Mouse (Mus musculus) midbrain, embryonic 10.5 days (tissue): ENCODE measurements around the gene Tmem41a. TPM values are rescaled to one million over a fixed set of nuclear protein-coding genes. Genes with fewer than 3 reads are reported as not detected.
"Not testable (repeated sequence)": the region's sequence is repeated elsewhere in the genome, so short reads cannot be mapped to it uniquely, and the experiment has no call there.

Experiments used
- DNase-seq: peaks from one replicate; pipeline ENCODE4 v3.0.0-alpha.2; 2017; ENCODE audit warnings: low spot score
- H3K27ac ChIP-seq: fragments of 300-500 bp; sonication (generic); replicated peaks from 2 replicates; pipeline ENCODE4 v1.5.1; 2016; ENCODE audit warnings: mild to moderate bottlenecking
- H3K27me3 ChIP-seq: fragments of 300-500 bp; sonication (generic); 2 replicates; pipeline ENCODE4 v1.6.1; 2016; ENCODE audit warnings: low read depth, mild to moderate bottlenecking; ENCODE audit not compliant: poor library complexity, severe bottlenecking
- H3K36me3 ChIP-seq: fragments of 300-500 bp; sonication (generic); 2 replicates; pipeline ENCODE4 v1.6.1; 2016; ENCODE audit warnings: mild to moderate bottlenecking, moderate library complexity
- H3K4me1 ChIP-seq: fragments of 300-500 bp; sonication (generic); 2 replicates; pipeline ENCODE4 v1.6.1; 2016
- H3K4me3 ChIP-seq: fragments of 300-500 bp; sonication (generic); 2 replicates; pipeline ENCODE4 v1.5.1; 2016; ENCODE audit warnings: mild to moderate bottlenecking, moderate library complexity
- H3K9me3 ChIP-seq: fragments of 300-500 bp; sonication (generic); replicated peaks from 2 replicates; pipeline ENCODE4 v1.6.1; 2016; ENCODE audit warnings: mild to moderate bottlenecking
- WGBS: fragments of 180-500 bp; shearing (Covaris S2); methylation state at CpG from one replicate; pipeline ENCODE4 v1.1.7; 2016; 5-methylcytosine and 5-hydroxymethylcytosine counted together
- polyA plus RNA-seq: library from polyadenylated mRNA; unstranded; fragments of >200 nt; fragmentation: Nextera tagmentation; extraction: Ambion mirVana; gene quantifications from 2 replicates; pipeline ENCODE4 v1.2.1, GENCODE M21; 2016

Tmem41a gene
- polyA plus RNA-seq, result 30.4 and 34.3 TPM in 2 replicates

GRCm38 (mm10) chr16:21946761-21947715 is at the start of gene Tmem41a:
TSS of gene Tmem41a (minus strand) at chr16:21947552.
- peak; percentile 87 for DNase-seq
- Histone ChIP-seq H3K9me3 (no peaks in the 10 kb centered on the region), H3K36me3 (peaks cover 5% of the 10 kb centered on the region; the same call in 1 of the 2 replicates), H3K27ac (peak within 1 kb of the TSS; percentile 84), H3K4me3 (peak within 1 kb of the TSS; percentile 70), H3K4me1 (peaks cover 21% of the 10 kb centered on the region), H3K27me3 (peaks cover 13% of the 10 kb centered on the region; the same call in 1 of the 2 replicates)
- 2% methylated on average over 63 of the region's 63 CpGs for WGBS

- no peak overlapping the region for H3K27ac ChIP-seq
- H3K27me3 ChIP-seq, result 0 out of 2 replicates have a peak, but pooled peaks cover 18% of the 10 kb centered on the region
- peaks cover 6% of the 10 kb centered on the region for H3K4me1 ChIP-seq
- no peaks in the 10 kb centered on the region for H3K36me3 ChIP-seq
- no peak for DNase-seq
- no peaks in the 10 kb centered on the region for H3K9me3 ChIP-seq
- no peak overlapping the region for H3K4me3 ChIP-seq
- 67% methylated on average over 4 of the region's 4 CpGs for WGBS
These were observed 49.0 kb upstream of the Tmem41a start for GRCm38 (mm10) chr16:21996402-21996801.

DNA sequence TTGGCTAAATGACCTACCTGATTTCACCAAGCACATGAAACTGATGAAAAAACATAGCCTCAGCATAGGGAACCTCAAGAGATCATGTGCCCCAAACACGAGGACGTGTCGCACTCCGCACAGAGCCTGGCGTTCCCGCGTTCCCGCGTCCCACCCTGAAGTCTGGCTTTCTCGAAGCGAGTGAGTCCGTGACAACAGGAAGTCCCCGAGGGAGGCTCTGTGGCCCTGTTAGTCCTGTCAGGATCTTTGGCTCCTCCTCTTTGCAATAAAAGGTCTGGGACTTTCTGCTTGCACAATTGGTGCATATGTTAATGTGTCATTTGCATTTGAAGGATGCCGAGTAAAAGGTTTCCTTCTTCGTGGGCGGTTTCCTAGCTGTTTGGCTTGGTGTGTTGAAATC is 48.0 kb upstream of the Tmem41a start, which contains the start of gene Liph:
Gene Liph, minus strand, starts transcription at position 360 of the 400 bp plus-strand sequence.
- Histone ChIP-seq H3K36me3 (no peaks in the 10 kb centered on the region), H3K9me3 (no peaks in the 10 kb centered on the region), H3K4me3 (peak within 1 kb of the TSS; percentile 30; the same call in 1 of the 2 replicates), H3K27me3 (0 out of 2 replicates have a peak, but pooled peaks cover 18% of the 10 kb centered on the region), H3K4me1 (peaks cover 6% of the 10 kb centered on the region), H3K27ac (peak within 1 kb of the TSS; percentile 35; the same call in 1 of the 2 replicates)
- 17% methylated on average over 16 of the region's 16 CpGs for WGBS
- peak; percentile 25 for DNase-seq

DNA sequence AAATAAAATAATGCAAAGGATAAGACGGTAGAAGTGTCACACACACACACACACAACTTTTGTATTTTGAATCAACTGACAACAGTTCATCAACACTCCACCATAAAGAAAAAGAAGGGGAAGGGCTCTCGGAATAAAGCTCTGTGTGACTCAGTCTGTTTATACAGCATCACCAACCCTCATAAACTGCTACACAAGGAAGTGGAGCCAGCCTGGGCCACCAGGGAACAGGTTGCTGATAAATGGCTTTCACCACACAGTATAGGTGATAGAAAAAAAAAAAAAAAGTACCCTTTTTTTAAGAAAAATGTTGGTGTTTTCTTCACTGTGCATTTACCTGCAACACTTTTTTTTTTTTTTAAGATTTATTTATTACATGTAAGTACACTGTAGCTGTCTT is 44.4 kb upstream of the Tmem41a start:
- WGBS, result 90% methylated on average over 2 of the region's 2 CpGs
- Histone ChIP-seq H3K9me3 (no peaks in the 10 kb centered on the region), H3K4me3 (no peak overlapping the region), H3K36me3 (no peaks in the 10 kb centered on the region), H3K27ac (no peak overlapping the region), H3K27me3 (0 out of 2 replicates have a peak, but pooled peaks cover 12% of the 10 kb centered on the region), H3K4me1 (peaks cover 6% of the 10 kb centered on the region)
- no peak for DNase-seq

DNA sequence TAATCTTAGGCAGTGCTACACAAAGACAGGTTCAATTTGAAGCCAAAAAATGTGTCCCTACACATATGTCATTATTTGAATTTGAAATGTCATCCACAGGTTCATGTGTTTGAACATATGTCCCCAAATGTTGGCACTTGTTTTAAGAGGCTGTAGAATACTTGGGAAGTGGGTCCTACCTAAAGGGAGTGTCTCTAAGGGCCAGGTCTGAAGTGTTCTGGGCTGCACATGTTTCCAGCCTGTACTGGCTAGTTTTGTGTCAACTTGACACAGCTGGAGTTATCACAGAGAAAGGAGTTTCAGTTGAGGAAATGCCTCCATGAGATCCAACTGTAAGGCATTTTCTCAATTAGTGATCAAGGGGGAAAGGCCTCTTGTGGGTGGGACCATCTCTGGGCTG is 43.5 kb upstream of the Tmem41a start:
- not testable (repeated sequence) for H3K4me1 ChIP-seq, H3K27me3 ChIP-seq, H3K27ac ChIP-seq, H3K4me3 ChIP-seq, H3K9me3 ChIP-seq, DNase-seq, H3K36me3 ChIP-seq

DNA sequence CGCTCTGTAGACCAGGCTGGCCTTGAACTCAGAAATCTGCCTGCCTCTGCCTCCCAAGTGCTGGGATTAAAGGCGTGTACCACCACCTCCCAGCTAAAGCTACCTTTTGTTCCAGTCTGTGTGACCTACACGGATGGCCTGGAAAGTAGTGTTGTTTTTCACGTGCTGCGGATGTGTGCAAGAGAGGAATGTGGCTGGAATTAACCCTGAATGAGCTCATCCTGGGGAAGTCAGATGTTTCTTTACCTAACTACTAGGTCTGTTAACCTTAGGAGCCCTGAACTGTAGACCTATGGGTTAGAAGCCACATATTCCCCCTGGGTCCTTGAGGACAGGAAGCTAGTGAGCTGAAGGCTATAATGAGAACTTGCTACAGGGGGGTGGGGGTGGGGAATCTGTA is 40.6 kb upstream of the Tmem41a start:
- Histone ChIP-seq H3K27me3 (no peaks in the 10 kb centered on the region), H3K27ac (no peak overlapping the region), H3K9me3 (no peaks in the 10 kb centered on the region), H3K36me3 (no peaks in the 10 kb centered on the region), H3K4me3 (no peak overlapping the region), H3K4me1 (no peaks in the 10 kb centered on the region)
- no peak for DNase-seq
- 68% methylated on average over 5 of the region's 5 CpGs for WGBS

GRCm38 (mm10) chr16:21986191-21986590 is 38.8 kb upstream of the Tmem41a start:
- no peak for DNase-seq
- 50% methylated on average over 3 of the region's 3 CpGs for WGBS
- no peaks in the 10 kb centered on the region for H3K4me1 ChIP-seq
- H3K4me3 ChIP-seq, result no peak overlapping the region
- no peaks in the 10 kb centered on the region for H3K27me3 ChIP-seq
- no peaks in the 10 kb centered on the region for H3K9me3 ChIP-seq
- H3K27ac ChIP-seq, result no peak overlapping the region
- H3K36me3 ChIP-seq, result no peaks in the 10 kb centered on the region

GRCm38 (mm10) chr16:21984091-21984490 is 36.7 kb upstream of the Tmem41a start:
- Histone ChIP-seq H3K4me1 (no peaks in the 10 kb centered on the region), H3K27ac (no peak overlapping the region), H3K4me3 (no peak overlapping the region), H3K27me3 (no peaks in the 10 kb centered on the region), H3K9me3 (no peaks in the 10 kb centered on the region), H3K36me3 (no peaks in the 10 kb centered on the region)
- 86% methylated on average over 12 of the region's 12 CpGs for WGBS
- no peak for DNase-seq

DNA sequence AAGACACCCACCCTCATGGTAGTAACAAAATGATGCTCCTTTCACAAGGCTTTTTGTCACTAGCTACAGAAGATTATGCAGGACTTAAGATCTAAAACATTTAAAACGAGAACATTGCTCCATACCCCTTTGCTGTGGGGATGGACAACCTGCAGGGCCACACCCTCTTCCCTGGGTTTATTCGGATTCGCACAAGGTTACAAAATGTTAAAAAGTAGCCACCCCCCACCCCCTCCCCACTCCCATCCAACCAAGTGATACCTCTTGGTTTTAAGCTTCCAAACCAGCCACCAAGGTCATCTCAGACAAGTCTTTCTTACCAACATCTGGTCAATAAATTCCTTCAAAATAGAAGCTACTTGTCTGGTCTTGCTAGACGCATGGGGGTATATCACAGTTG is 36.2 kb upstream of the Tmem41a start:
- DNase-seq, result no peak

DNA sequence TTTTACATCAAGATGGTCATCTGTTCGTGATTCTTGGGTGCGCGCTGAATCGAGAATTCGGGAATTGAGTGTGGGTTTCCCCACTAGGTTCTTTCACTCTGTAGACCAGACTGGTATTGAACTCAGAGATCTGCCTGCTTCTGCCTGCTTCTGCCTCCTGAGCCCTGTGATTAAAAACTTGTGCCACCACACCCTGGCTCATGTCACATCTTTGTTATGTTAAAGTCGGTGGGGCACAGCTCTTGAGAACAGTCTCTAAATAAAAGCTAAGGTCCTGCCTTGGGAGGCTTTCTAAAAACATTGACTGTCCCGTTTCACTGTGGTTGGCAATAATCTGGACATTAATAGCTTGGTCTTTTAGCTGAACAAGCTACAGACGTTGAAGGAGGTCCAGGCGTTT is 35.8 kb upstream of the Tmem41a start:
- no peak for DNase-seq
- no peaks in the 10 kb centered on the region for H3K4me1 ChIP-seq
- WGBS, result 92% methylated on average over 9 of the region's 9 CpGs
- H3K27me3 ChIP-seq, result no peaks in the 10 kb centered on the region
- H3K36me3 ChIP-seq, result no peaks in the 10 kb centered on the region
- H3K9me3 ChIP-seq, result no peaks in the 10 kb centered on the region
- no peak overlapping the region for H3K4me3 ChIP-seq
- H3K27ac ChIP-seq, result no peak overlapping the region

More for the DNA sequence above, 36.2 kb upstream of the Tmem41a start:
- Histone ChIP-seq H3K4me3 (no peak overlapping the region), H3K27me3 (no peaks in the 10 kb centered on the region), H3K27ac (no peak overlapping the region), H3K9me3 (no peaks in the 10 kb centered on the region), H3K4me1 (no peaks in the 10 kb centered on the region), H3K36me3 (no peaks in the 10 kb centered on the region)
- 92% methylated on average over 4 of the region's 4 CpGs for WGBS

DNA sequence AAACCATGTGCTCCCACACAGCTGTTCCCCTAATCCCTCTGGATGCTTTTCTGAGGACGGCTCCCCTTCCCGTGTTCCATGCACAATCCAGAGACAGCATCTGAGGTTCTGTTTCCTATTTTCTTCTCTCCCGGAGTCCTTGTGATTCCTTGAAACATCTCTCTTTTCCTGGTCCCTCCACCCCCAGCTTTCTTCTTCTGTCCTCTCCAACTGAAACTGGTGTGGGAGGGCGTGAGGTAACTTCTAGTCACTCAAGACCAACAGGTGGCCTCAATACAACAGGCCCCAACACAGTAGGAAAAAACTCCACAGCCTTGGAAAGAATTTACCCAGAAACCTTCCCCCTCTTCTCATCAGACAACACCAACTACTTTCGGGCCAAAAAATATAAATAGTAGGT is 30.0 kb upstream of the Tmem41a start:
- Histone ChIP-seq H3K9me3 (no peaks in the 10 kb centered on the region), H3K27me3 (peaks cover 22% of the 10 kb centered on the region), H3K4me3 (no peak overlapping the region), H3K4me1 (peaks cover 14% of the 10 kb centered on the region), H3K36me3 (no peaks in the 10 kb centered on the region), H3K27ac (no peak overlapping the region)
- WGBS, result 75% methylated on average over 5 of the region's 5 CpGs
- no peak for DNase-seq

DNA sequence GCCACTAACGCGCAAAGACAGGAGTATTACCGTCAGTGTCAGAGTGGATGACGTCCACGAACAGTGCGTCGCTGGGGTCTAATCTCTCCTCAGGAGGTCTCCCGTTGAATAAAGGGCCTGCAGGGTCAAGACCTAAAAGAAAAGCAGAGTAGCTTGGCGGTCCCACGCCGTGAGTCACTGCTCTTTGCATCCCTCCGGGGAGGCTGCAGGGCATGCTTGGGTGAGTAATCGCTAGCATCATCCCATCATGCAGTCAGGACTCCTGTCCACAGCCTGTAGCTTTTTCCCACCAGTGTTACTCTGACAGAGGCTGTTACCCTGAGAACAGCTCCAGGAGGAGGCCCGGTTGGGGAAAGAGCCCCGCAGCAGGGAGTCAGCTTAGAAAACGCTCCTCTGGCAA is 28.9 kb upstream of the Tmem41a start:
- H3K4me1 ChIP-seq, result peaks cover 21% of the 10 kb centered on the region
- H3K27me3 ChIP-seq, result peaks cover 22% of the 10 kb centered on the region
- H3K36me3 ChIP-seq, result no peaks in the 10 kb centered on the region
- DNase-seq, result peak; percentile 34
- 2% methylated on average over 16 of the region's 16 CpGs for WGBS
- no peaks in the 10 kb centered on the region for H3K9me3 ChIP-seq
- peak overlapping the region; percentile 39 for H3K27ac ChIP-seq
- peak overlapping the region; percentile 44 for H3K4me3 ChIP-seq

DNA sequence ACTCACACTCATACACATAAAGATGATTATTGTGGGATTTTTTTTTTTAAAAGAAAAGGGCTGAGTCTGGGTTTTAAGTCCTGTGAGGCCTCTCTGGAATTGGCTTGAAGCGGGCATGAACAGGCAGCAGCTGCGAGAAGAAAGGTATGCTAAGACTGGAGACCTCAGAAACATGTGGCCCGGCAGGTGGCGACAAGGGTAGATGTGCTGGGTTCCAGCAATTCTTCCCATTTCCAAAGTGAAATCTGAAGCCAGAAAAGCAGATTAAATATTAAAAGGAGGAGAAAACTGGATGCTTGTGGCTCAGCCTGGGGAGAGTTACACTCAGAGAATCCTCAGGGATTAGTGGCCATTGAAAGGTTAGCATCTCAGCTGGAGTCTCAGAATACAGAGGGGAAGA is 24.1 kb upstream of the Tmem41a start:
- H3K27me3 ChIP-seq, result peaks cover 16% of the 10 kb centered on the region
- H3K36me3 ChIP-seq, result no peaks in the 10 kb centered on the region
- 67% methylated on average over 4 of the region's 4 CpGs for WGBS
- peaks cover 19% of the 10 kb centered on the region for H3K4me1 ChIP-seq
- no peak for DNase-seq
- 0 out of 2 replicates have a peak overlapping the region, but pooled peaks have one; percentile 28 for H3K27ac ChIP-seq
- no peaks in the 10 kb centered on the region for H3K9me3 ChIP-seq
- no peak overlapping the region for H3K4me3 ChIP-seq
